In genomic region chr3:135665777-135666259, GRCm38 (mm10) we compare ENCODE assay signal across 13 mouse cellular contexts. TPM values are rescaled to one million over a fixed set of nuclear protein-coding genes. Genes with fewer than 3 reads are reported as not detected.
DNase-seq lines count a peak whose midpoint lies in the region; ATAC-seq lines count a peak whose summit lies in the region.
"Had no signal": no experiment of that assay in that cellular context is flagged by ENCODE, and none has a peak within 500 bp of the region (broad histone marks: within the 10 kb centered on the region; RNA-seq: fewer than 3 reads in every experiment).

No protein-coding gene starts in this region.

- DNase-seq in midbrain, embryonic 10.5 days (ENCODE audit: low spot score): no peak
- peak; percentile 43 for DNase-seq in forelimb bud, embryonic 11.5 days (ENCODE audit: low read depth, low spot score)
- peak; percentile 69 for DNase-seq in naive thymus-derived CD4-positive, alpha-beta T cell, adult 2 months (ENCODE audit: low read depth)
- DNase-seq in adrenal gland, adult 8-10 months: no peak
- DNase-seq in Muller cell, postnatal 12 days (ENCODE audit: inconsistent ontology term): no peak
- no peak for DNase-seq in right cerebral cortex, adult 2 months (ENCODE audit: low spot score in 2 of 2)
- DNase-seq: cerebellum, adult 9-11 months; gastrocnemius, postnatal 25 days; kidney, postnatal 36 days had no signal

- H3K27me3 ChIP-seq in midbrain, embryonic 15.5 days (replicated peaks): no peaks in the 10 kb centered on the region
- no peaks in the 10 kb centered on the region for H3K27me3 ChIP-seq in midbrain, embryonic 10.5 days (ENCODE audit: low read depth, poor library complexity, severe bottlenecking)
- H3K27me3 ChIP-seq: heart, embryonic 13.5 days; lung, embryonic 15.5 days had no signal

- 78% methylated on average over 6 of the region's 6 CpGs for WGBS in midbrain, embryonic 15.5 days
- WGBS in midbrain, embryonic 10.5 days: 90% methylated on average over 6 of the region's 6 CpGs

- H3K36me3 ChIP-seq in midbrain, embryonic 15.5 days (replicated peaks): no peaks in the 10 kb centered on the region
- peaks cover 36% of the 10 kb centered on the region for H3K36me3 ChIP-seq in midbrain, embryonic 10.5 days

- H3K9me3 ChIP-seq in midbrain, embryonic 15.5 days: no peaks in the 10 kb centered on the region
- H3K9me3 ChIP-seq in midbrain, embryonic 10.5 days (replicated peaks): no peaks in the 10 kb centered on the region
- H3K9me3 ChIP-seq: heart, embryonic 13.5 days; lung, embryonic 15.5 days had no signal

- no peak overlapping the region for H3K27ac ChIP-seq in midbrain, embryonic 15.5 days
- no peak overlapping the region for H3K27ac ChIP-seq in midbrain, embryonic 10.5 days (replicated peaks)
- H3K27ac ChIP-seq: heart, embryonic 13.5 days; lung, embryonic 15.5 days had no signal

- H3K4me3 ChIP-seq in midbrain, embryonic 15.5 days: no peak overlapping the region
- no peak overlapping the region for H3K4me3 ChIP-seq in midbrain, embryonic 10.5 days
- H3K4me3 ChIP-seq: heart, embryonic 13.5 days; lung, embryonic 15.5 days had no signal

- H3K4me1 ChIP-seq in midbrain, embryonic 15.5 days: 0 out of 2 replicates have a peak, but pooled peaks cover 3% of the 10 kb centered on the region
- H3K4me1 ChIP-seq in midbrain, embryonic 10.5 days: peaks cover 5% of the 10 kb centered on the region; the same call in 1 of the 2 replicates

- peak; percentile 42; the same call in 1 of the 2 replicates for ATAC-seq in midbrain, embryonic 15.5 days (replicated peaks)
- ATAC-seq in activated CD4-positive, CD25-positive, alpha-beta regulatory T cell, adult 4 months: peak; percentile 83

- no peak overlapping the region for H3K4me2 ChIP-seq in midbrain, embryonic 15.5 days
- H3K4me2 ChIP-seq: heart, embryonic 13.5 days; lung, embryonic 15.5 days had no signal

- H3K9ac ChIP-seq in midbrain, embryonic 15.5 days: no peak overlapping the region
- H3K9ac ChIP-seq: heart, embryonic 13.5 days; lung, embryonic 15.5 days had no signal

RNA-seq across cellular contexts. Expression of gene Nfkb1, which starts 25.5 kb away (rescaled TPM):
- polyA plus RNA-seq in midbrain, embryonic 15.5 days (2015; fragmentation: Nextera tagmentation; extraction: Ambion mirVana): 7.9 and 8.3 TPM in 2 replicates
- polyA plus RNA-seq in midbrain, embryonic 10.5 days (2016; fragmentation: Nextera tagmentation; extraction: Ambion mirVana): 9.0 and 10.6 TPM in 2 replicates
- polyA plus RNA-seq in activated CD4-positive, CD25-positive, alpha-beta regulatory T cell, adult 4 months (2017; shearing (Covaris generic)): 100 to 1,000 TPM in 1 of 2 experiments, 10 to 100 TPM in 1; 96.6 to 101 TPM
- 10 to 100 TPM; 55.7 to 60.5 (median 58.6) TPM for total RNA-seq in adrenal gland, adult 8-10 months (2022)

Comparison
In these comparisons a context has a peak if more than half of its experiments do, and no peak if none do; other contexts are left out.
1. DNase-seq: peak in forelimb bud, embryonic 11.5 days (single experiment) and naive thymus-derived CD4-positive, alpha-beta T cell, adult 2 months (single experiment); none in midbrain, embryonic 10.5 days (single experiment), adrenal gland, adult 8-10 months (single experiment), Muller cell, postnatal 12 days (single experiment) and right cerebral cortex, adult 2 months (0 of 2).